Mouse (Mus musculus): ENCODE data around the gene Vmn2r89. TPM values are rescaled to one million over a fixed set of nuclear protein-coding genes. Genes with fewer than 3 reads are reported as not detected.
"Not testable (repeated sequence)": the region's sequence is repeated elsewhere in the genome, so short reads cannot be mapped to it uniquely, and the experiment has no call there.

Vmn2r89 gene
- polyA plus RNA-seq (2016; fragmentation: Nextera tagmentation; extraction: Ambion mirVana) = not detected in 2 replicates

DNA sequence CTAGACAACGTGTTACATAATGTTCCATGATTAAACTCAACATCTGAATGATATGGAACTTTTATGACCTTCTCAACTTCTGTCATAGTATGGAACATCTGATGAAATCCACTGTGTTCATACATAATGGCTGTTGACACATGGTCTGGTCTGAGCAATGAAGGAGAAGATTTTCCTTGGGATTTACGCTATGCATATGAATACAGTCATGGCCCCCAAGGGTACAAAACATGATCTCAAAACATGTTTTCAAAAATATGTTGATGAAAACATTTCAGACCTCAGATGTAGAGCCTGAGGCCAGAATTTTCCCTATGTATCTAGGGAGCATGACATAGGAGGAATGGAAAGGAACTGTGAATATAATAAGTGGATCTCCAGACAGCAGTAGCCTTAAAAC is at the start of gene Vmn2r89:
Gene Vmn2r89 (plus strand): TSS at position 301 of the 400 bp plus-strand sequence.
- not testable (repeated sequence) for H3K27ac ChIP-seq; H3K4me1 ChIP-seq; H3K9me3 ChIP-seq (replicated peaks); H3K27me3 ChIP-seq (ENCODE audit: low read depth, poor library complexity, severe bottlenecking); H3K4me3 ChIP-seq; DNase-seq (ENCODE audit: low spot score); H3K36me3 ChIP-seq
- WGBS = 93% methylated on average over 2 of the region's 2 CpGs

DNA sequence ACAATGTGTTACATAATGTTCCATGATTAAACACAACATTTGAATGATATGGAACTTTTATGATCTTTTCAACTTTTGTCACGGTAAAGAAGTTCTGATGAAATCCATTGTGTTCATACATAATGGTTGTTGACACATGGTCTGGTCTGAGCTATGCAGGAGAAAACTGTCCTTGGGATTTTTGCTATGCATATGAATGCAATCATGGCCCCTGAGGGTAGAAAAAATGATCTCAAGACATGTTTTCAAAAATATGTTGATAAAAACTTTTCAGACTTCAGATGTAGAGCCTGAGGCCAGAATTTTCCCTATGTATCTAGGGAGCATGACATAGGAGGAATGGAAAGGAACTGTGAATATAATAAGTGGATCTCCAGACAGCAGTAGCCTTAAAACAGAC is 41.1 kb upstream of the Vmn2r89 start, which contains the start of gene Vmn2r88:
Gene Vmn2r88 (plus strand): TSS at position 301 of the 400 bp plus-strand sequence.
- no peak for DNase-seq (ENCODE audit: low spot score)
- Histone ChIP-seq H3K36me3 (no peaks in the 10 kb centered on the region), H3K27ac (no peak within 1 kb of the TSS), H3K27me3 (ENCODE audit: low read depth, poor library complexity, severe bottlenecking) (no peaks in the 10 kb centered on the region), H3K9me3 (replicated peaks) (no peaks in the 10 kb centered on the region), H3K4me3 (no peak within 1 kb of the TSS), H3K4me1 (no peaks in the 10 kb centered on the region)
- 82% methylated on average over 1 of the region's 1 CpGs for WGBS

DNA sequence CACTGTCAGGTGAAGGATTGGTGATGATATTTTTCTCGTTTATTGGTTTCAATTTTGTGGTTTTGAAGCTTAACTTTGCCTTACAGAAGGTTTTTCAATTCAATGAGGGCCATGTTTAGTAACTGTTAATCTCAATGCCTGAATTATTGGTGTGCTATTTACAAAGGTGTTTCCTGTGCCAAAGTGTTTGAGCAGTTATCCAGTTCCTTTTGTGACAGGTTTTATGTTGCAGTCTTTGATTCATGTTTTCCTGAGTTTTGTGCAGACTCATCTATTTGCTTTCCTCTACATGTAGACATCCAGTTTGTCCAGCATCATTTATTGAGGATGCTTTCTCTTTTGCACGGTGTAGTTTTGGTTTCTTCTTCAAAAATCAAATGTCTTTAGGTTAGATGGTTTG is 27.8 kb upstream of the Vmn2r89 start:
- 72% methylated on average over 2 of the region's 2 CpGs for WGBS
- no peak for DNase-seq (ENCODE audit: low spot score)
- no peaks in the 10 kb centered on the region for H3K27me3 ChIP-seq (ENCODE audit: low read depth, poor library complexity, severe bottlenecking)
- H3K4me1 ChIP-seq = no peaks in the 10 kb centered on the region
- no peaks in the 10 kb centered on the region for H3K36me3 ChIP-seq
- no peak overlapping the region for H3K4me3 ChIP-seq
- no peak overlapping the region for H3K27ac ChIP-seq
- no peaks in the 10 kb centered on the region for H3K9me3 ChIP-seq (replicated peaks)

DNA sequence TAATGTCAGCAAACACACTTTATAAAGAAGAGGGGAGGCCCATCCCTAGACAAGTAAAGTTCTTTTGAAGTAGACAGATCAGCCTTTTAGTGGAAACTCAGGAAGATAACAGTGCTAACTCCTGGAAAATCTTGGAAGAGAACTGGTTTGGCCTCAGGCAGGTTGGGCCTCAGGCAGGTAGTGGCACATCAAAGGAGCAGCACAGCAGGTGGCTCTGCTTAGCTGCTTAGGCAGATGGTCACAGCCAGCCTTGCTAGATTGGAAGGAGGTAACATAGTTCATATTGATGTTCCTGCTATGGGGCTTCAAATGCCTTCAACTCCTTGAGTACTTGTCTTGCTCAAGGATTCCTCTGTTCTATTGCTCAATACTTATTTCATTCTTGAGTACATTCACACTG is 21.5 kb upstream of the Vmn2r89 start:
- not testable (repeated sequence) for H3K36me3 ChIP-seq; H3K4me1 ChIP-seq; H3K27ac ChIP-seq; H3K27me3 ChIP-seq (ENCODE audit: low read depth, poor library complexity, severe bottlenecking); H3K9me3 ChIP-seq (replicated peaks); DNase-seq (ENCODE audit: low spot score); H3K4me3 ChIP-seq

DNA sequence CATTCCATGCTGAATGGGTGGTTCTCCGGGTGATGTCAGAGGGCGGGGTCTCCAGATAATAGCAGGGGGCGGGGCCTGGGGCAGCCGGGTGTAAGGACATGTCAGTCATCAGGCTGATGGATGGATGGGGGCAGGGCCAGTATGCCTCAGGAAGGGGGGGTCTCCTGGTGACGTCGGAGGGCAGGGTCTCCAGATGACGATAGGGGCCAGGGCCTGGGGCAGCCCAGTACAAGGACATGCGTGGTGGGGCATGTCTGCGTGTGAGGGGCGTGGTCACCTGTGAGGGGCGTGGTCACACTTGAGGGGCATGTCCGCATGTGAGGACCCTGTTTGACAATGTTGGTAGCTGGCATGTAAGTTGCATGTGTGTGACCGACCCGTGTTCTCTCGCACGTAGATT is 17.1 kb upstream of the Vmn2r89 start:
- 0 out of 2 replicates have a peak, but pooled peaks cover 12% of the 10 kb centered on the region for H3K9me3 ChIP-seq (replicated peaks)
- H3K27ac ChIP-seq = no peak overlapping the region
- no peak for DNase-seq (ENCODE audit: low spot score)
- no peaks in the 10 kb centered on the region for H3K4me1 ChIP-seq
- H3K4me3 ChIP-seq = no peak overlapping the region
- H3K27me3 ChIP-seq (ENCODE audit: low read depth, poor library complexity, severe bottlenecking) = no peaks in the 10 kb centered on the region
- no peaks in the 10 kb centered on the region for H3K36me3 ChIP-seq
- WGBS = 95% methylated on average over 16 of the region's 16 CpGs

DNA sequence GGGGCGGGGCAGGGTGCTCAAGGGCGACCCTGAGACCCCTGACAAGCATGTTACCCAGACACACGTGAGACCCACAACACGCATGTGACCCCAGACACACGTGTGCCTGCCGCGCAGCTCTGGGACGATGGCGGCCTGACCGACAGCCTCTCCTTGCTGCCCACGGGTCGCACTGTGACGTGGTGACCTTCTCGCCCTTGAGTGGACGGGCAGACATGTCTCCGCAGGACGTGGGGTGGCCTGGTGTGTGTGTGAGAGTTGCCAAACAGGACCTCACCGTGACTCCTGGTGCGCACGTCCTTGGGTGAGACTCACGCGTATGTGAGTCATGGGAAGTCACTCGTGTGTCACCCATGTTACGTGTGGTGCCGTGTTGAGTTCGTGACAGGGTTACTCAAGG is 16.6 kb upstream of the Vmn2r89 start:
- Histone ChIP-seq H3K27ac (no peak overlapping the region), H3K4me1 (no peaks in the 10 kb centered on the region), H3K36me3 (no peaks in the 10 kb centered on the region), H3K9me3 (replicated peaks) (0 out of 2 replicates have a peak, but pooled peaks cover 12% of the 10 kb centered on the region), H3K27me3 (ENCODE audit: low read depth, poor library complexity, severe bottlenecking) (no peaks in the 10 kb centered on the region), H3K4me3 (no peak overlapping the region)
- 97% methylated on average over 26 of the region's 26 CpGs for WGBS
- DNase-seq (ENCODE audit: low spot score) = no peak

DNA sequence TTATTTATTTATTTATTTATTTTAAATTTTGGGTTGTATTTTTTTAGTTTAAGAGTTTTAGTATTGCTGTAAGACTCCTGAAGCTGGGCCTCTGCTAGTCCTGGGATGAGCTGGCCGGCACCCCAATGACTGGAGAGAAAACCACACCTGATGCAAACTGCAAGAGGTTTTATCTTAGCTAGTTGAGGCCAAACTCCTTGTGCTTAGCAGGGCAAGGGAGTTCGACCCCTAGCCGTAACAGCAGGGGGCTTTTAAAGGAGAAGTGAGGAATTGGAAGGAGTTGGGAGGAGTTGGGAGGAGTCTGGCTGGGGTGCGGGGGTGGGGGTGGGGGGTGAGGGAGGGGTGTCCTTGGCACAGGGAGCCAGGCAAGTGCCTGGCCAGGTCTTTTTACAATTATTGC is 12.7 kb upstream of the Vmn2r89 start:
- no peak overlapping the region for H3K4me3 ChIP-seq
- no peaks in the 10 kb centered on the region for H3K4me1 ChIP-seq
- H3K27ac ChIP-seq = no peak overlapping the region
- no peaks in the 10 kb centered on the region for H3K36me3 ChIP-seq
- H3K27me3 ChIP-seq (ENCODE audit: low read depth, poor library complexity, severe bottlenecking) = no peaks in the 10 kb centered on the region
- WGBS = 96% methylated on average over 4 of the region's 4 CpGs
- no peak for DNase-seq (ENCODE audit: low spot score)
- 0 out of 2 replicates have a peak, but pooled peaks cover 12% of the 10 kb centered on the region for H3K9me3 ChIP-seq (replicated peaks)

DNA sequence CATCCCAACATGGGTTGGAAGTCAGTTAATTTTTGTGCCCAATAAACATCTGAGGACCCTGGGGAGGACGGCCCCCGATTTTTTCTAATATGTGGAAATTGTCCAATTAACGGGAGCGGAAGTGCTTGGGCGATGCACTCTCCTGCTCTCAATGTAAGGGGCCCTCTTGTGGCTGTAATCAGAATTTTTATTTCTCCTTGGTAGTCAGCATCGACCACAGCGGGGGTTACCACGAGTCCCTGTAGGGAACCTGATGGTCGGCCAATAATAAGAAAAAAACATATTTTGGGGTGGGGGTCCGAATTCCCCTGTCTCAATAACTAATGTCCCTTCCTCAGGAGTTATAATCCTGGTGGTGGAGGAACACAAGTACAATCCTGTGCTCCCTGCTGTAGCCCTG is 28.6 kb downstream of the Vmn2r89 start:
- not testable (repeated sequence) for H3K27ac ChIP-seq
- 88% methylated on average over 10 of the region's 10 CpGs for WGBS

DNA sequence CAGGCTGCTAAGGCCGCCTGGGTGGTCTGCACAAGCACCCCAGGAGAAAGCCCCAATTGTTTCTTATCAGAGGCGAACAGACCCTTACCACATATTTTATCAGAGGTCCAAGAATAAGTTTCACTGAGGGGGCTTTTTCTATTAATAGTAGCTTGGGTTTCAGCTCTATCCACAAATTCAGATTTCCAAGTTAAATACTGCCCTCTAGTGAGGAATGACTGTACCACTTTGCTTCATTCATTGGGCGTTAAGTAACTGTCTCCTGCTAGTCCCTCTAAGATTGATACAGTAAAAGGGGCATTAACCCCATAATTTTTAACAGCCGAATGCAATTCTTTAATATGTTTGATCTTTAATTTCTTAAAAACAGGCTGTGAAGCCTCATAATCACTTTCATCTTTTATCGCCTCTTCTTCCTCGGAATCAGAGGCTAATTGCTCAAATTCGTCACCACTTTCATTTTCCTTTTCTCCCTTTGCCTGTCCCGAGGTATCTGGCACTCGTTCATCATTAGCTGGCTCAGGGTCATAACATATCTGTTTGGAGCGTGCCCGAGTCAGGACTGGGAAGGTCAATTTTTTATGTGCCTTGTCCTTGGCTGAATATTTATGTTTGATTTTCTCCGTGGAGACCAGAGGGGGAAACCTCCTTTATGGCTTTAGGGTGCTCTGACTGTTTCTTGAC is 29.8 kb downstream of the Vmn2r89 start:
- not testable (repeated sequence) for H3K9me3 ChIP-seq (replicated peaks); DNase-seq (ENCODE audit: low spot score); H3K27me3 ChIP-seq (ENCODE audit: low read depth, poor library complexity, severe bottlenecking); H3K4me1 ChIP-seq; H3K4me3 ChIP-seq; H3K27ac ChIP-seq; H3K36me3 ChIP-seq
- WGBS = 85% methylated on average over 12 of the region's 12 CpGs

More for the DNA sequence above, 28.6 kb downstream of the Vmn2r89 start:
- not testable (repeated sequence) for H3K27me3 ChIP-seq (ENCODE audit: low read depth, poor library complexity, severe bottlenecking); H3K4me3 ChIP-seq; H3K36me3 ChIP-seq; H3K4me1 ChIP-seq; DNase-seq (ENCODE audit: low spot score); H3K9me3 ChIP-seq (replicated peaks)

DNA sequence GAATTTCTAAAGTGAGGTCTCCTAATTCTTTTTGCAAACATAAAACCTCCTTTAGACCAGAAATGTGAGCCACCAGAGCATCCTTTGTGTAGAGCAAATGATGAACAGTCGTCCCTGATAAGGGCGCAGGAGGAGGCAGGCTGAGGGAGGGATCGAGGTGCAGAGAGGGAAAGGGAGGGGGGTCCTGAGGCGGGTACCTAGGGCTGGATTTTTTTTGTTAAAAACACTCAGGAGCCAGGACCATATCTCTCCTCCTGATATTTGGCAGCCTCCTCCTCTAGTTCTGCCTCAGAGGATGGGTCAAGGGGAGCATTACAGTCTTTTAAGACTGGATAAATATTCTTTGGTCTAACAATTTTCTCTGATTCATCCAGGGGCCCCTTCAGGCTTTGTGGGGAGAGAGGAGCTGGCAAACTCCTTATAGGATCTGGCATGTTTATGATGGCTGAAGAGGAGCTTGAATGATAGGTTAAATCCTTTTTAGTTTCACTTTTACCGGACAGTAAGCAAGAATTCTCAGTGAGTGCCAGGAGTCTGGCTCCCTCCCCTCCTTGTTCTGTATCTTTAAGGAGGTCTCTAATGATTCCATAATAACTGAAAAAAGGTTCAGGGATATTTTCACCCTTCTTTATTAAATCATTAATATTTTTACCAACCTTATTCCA is 30.5 kb downstream of the Vmn2r89 start:
- no peak for DNase-seq (ENCODE audit: low spot score)
- H3K9me3 ChIP-seq (replicated peaks) = no peaks in the 10 kb centered on the region
- 82% methylated on average over 5 of the region's 5 CpGs for WGBS
- H3K36me3 ChIP-seq = no peaks in the 10 kb centered on the region
- no peaks in the 10 kb centered on the region for H3K27me3 ChIP-seq (ENCODE audit: low read depth, poor library complexity, severe bottlenecking)
- no peak overlapping the region for H3K4me3 ChIP-seq
- no peak overlapping the region for H3K27ac ChIP-seq
- H3K4me1 ChIP-seq = no peaks in the 10 kb centered on the region

DNA sequence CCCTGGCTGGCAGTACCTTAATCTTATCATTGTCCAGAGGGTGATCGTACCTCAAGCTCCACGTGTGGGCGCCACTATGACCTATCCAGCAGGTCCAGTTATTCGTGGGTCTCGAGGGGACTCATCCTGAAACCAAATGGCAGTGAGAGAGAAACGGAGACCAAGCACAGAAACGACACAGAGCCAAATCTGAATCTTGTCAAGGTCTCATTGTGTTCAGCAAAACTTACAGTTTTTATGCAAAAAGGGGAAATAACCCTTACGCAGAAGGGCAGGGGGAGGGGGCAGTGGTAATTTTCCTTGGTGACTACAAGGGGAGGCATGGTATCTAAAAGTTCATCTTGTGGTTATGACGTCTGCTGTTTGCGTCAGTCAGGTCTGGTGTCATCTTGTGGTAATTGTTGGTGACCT is 31.3 kb downstream of the Vmn2r89 start:
- not testable (repeated sequence) for DNase-seq (ENCODE audit: low spot score); H3K4me3 ChIP-seq; H3K4me1 ChIP-seq; H3K27ac ChIP-seq; H3K36me3 ChIP-seq; H3K27me3 ChIP-seq (ENCODE audit: low read depth, poor library complexity, severe bottlenecking); H3K9me3 ChIP-seq (replicated peaks)
- 87% methylated on average over 10 of the region's 10 CpGs for WGBS

DNA sequence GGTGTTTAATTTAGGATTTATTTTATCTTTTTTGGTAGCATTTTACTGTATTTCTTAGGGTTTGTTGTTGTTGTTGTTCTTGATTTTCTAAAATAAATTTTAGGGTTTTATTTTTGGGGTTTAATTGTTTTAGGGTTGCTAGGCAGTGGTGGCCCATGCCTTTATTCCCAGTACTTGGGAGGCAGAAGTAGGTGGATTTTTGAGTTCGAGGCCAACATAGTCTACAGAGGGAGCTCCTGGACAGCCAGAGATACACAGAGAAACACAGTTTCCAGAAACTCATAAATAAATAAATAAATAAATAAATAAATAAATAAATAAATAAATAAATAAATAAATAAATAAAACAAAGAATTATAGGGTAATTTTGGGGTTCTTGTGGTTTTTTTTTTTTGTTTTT is 32.0 kb downstream of the Vmn2r89 start:
- no peaks in the 10 kb centered on the region for H3K27me3 ChIP-seq (ENCODE audit: low read depth, poor library complexity, severe bottlenecking)
- 93% methylated on average over 1 of the region's 1 CpGs for WGBS
- DNase-seq (ENCODE audit: low spot score) = no peak
- no peaks in the 10 kb centered on the region for H3K9me3 ChIP-seq (replicated peaks)
- H3K27ac ChIP-seq = no peak overlapping the region
- H3K4me3 ChIP-seq = no peak overlapping the region
- H3K36me3 ChIP-seq = no peaks in the 10 kb centered on the region
- no peaks in the 10 kb centered on the region for H3K4me1 ChIP-seq

DNA sequence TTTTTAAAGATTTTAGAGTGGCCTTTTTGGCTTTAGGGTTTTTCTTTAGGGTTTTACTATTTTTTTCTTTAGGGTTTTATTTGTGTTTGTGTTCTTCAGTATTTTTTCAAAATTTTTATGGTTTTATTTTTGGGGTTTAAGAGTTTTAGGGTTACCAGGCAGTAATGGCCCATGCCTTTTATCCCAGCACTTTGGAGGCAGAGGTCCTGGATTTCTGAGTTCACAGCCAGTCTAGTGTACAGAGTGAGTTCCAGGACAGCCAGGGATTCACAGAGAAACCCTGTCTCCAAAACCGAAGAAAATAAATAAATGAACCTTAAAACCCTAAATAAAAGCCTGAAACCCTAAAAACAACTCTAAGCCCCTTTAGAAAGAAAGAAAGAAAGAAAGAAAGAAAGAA is 34.5 kb downstream of the Vmn2r89 start:
- no peaks in the 10 kb centered on the region for H3K27me3 ChIP-seq (ENCODE audit: low read depth, poor library complexity, severe bottlenecking)
- 85% methylated on average over 1 of the region's 1 CpGs for WGBS
- no peaks in the 10 kb centered on the region for H3K36me3 ChIP-seq
- no peak overlapping the region for H3K4me3 ChIP-seq
- no peak overlapping the region for H3K27ac ChIP-seq
- H3K4me1 ChIP-seq = no peaks in the 10 kb centered on the region
- DNase-seq (ENCODE audit: low spot score) = no peak
- no peaks in the 10 kb centered on the region for H3K9me3 ChIP-seq (replicated peaks)

Data from limb, embryonic 10.5 days (tissue).